Mouse (Mus musculus): Measurements from ENCODE around the gene Gapdh. TPM values are rescaled to one million over a fixed set of nuclear protein-coding genes. Genes with fewer than 3 reads are reported as not detected.
"Not testable (repeated sequence)": the region's sequence is repeated elsewhere in the genome, so short reads cannot be mapped to it uniquely, and the experiment has no call there.

Gene Gapdh
- polyA plus RNA-seq, 1 experiment, result 3,259 TPM

DNA sequence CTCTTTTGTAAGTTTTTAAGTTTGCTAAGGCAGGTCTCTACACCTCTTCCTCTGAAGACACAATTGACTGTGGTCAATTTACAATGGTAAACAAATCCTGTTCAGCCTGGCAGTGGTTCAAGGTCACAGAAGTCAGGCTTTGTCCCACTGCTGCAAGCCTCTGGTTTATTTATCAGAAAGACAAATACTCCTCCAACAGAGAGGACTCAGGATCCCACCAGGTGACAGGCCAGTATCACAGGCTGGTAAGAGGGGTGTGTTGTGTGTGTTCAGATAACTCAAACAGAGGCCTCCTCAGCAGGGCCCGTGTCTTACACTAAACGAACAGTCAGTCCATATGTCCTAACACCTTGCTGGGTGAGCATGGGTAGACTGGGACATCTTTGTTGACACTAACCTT, 6.2 kb upstream of the Gapdh start:
- DNase-seq (ENCODE audit: low read depth, low spot score), result no peak
- 33% methylated on average over 2 of the region's 2 CpGs for WGBS

DNA sequence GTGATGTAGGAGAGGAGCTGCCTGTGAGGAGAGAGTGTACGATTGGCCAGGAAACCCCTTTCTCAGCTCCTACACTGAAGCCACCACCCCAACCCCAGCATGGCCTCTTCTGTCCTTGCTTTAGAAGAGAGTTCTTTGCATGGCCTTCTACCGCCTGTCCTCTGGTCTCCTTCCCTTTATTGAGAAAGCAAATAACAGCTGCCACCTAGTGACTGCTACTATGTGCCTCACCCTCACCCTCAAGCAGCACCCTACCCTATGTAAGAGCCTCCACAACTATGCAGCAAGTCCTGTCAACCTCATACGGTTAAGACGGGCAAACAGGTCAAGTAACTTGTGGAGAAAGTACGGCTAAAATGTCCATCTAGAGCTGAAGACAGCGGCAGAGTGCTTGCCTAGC, 3.9 kb upstream of the Gapdh start:
- WGBS, result 81% methylated on average over 6 of the region's 6 CpGs
- DNase-seq (ENCODE audit: low read depth, low spot score), result no peak

DNA sequence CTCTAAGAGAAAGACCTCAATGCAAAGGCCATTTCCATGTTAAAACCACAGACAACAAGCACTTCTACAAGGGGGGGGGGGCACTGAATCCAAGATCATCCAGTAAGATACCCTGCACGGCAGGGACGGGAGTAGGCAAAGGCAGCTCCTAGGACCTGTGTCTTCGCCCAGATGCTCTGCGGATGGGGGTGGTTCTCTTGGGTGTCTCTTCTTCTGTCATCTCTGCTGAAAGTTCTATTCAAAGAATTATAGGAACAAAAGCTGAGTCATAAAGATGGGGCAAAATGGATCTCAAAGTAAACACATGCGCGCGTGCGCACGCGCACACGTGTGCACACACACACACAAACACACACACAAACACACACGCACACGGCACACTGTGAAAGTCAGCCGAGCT, 1.8 kb upstream of the Gapdh start:
- DNase-seq (ENCODE audit: low read depth, low spot score), result no peak
- WGBS, result 93% methylated on average over 14 of the region's 14 CpGs

DNA sequence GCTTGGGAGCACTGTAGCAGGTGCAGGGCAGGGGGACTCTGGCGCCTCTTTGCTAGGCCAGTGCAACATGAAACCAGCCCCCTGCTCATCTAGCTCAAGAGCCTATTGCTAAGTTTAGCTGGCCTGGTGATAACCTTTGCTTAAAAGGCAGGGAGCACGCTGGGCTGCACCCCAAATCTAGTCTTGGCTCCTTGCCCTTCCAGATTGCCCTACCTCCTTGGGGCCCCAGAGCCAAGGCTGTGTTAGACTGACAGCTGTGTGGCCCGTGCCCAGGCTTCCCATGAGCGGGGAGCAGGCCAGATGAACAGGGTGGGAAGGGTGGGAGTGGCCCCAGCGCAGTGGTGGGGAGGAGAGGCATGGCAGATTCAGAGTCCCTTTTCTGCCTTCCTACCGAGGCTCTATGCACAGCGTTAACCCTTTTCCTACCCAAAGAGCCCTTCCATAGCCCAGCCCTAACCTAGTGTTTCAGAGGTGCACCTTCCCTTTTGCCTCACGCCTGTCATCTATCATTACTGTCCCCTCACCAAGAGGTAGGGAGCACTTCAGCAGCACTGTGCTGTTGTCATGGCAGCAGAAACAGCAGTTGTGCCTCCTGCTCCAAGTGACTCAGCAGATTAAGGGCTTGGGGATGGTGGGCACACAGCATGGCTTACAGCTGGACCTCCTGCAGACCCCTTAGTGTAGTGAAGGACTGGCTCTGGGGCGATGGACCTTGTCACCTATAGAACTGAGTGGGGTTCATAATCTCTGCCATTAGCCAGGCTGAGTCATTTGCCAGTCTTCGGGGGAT, 789 bp upstream of the Gapdh start:
- 16% methylated on average over 10 of the region's 10 CpGs for WGBS
- no peak for DNase-seq (ENCODE audit: low read depth, low spot score)

DNA sequence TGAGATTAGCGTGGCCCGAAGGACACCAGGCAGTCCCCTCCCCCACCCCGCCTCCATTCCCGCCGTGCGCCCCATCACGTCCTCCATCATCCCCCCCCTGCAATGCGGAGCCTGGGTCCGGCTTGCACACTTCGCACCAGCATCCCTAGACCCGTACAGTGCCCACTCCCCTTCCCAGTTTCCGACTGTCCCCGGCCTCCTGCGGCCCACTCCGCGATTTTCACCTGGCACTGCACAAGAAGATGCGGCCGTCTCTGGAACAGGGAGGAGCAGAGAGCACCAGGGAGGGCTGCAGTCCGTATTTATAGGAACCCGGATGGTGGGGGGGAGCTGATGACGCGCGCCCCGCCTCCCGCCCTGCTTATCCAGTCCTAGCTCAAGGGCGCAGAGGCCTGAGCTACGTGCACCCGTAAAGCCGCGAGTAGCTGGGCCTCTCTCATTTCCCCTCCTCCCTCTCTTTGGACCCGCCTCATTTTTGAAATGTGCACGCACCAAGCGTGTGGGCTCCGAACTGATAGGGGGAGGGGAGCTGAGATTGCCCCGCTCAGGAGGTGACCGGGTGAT, 857 bp downstream of the Gapdh start:
- peak; percentile 78 for DNase-seq (ENCODE audit: low read depth, low spot score)
- under 1% methylated on average over 35 of the region's 36 CpGs for WGBS

DNA sequence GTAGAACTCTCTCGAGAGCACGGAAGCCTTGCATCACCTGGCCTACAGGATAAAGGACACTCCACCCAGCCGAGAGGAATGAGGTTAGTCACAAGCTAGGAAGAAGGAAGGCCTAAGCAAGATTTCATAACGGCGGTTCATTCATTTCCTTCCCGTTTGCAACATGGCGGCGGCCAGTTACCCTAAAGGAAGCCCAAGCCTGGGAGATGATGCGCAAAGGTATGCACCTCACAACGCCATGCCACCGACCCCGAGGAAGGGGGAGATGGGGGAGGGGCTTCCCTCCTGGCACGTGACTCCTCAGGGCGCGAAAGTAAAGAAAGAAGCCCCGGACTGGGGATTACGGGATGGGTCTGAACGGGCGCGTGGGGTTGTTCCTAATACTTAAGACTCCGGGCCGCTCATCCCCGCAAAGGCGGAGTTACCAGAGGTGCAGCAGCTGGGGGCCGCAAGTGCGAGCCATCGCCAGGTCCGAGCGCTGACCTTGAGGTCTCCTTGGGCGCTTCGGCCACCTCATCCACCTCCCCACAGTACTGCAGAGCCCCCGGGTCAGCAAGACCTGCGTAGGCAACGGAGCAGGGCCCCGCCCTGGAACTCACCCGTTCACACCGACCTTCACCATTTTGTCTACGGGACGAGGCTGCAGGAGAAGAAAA, 1.5 kb downstream of the Gapdh start:
- DNase-seq (ENCODE audit: low read depth, low spot score), result no peak
- under 1% methylated on average over 39 of the region's 39 CpGs for WGBS

DNA sequence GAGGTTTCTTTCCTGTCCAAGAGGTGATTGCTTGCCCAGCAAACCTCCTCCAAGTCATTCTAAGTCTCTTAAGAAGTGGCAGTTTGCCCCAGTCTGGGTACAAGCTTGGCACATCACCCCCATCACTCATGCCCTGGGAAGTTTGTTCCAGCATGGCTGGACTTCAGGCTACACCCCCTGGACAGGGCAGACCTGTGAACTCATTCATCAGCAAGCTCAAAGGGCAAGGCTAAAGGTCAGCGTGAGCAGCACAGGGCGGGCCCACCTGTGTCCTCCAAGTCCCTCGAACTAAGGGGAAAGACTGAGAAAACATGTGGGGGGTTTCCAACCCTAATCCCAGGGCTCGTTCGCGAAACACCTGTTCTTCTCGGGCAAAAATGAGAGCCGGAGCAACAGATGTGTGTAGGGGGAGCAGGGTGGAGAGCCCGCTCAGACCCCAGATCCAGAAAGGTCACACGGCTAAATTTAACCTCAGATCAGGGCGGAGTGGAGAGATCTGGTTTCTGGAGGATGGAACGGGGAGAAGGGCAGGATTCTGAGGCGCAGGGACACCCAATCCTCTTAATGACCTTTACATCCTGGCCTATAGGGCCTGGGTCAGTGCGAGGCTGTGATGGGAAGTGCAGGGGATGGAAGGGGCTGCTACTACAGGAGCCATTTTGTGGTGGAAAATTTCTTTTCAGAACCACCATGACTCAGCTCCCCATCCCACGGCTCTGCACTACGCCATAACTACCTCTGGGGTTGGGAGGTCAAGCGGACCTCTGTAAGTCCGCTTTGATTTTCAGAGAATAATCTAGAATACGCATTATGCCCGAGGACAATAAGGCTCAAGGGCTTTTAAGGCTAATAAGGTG, 2.2 kb downstream of the Gapdh start:
- 4% methylated on average over 20 of the region's 20 CpGs for WGBS
- no peak for DNase-seq (ENCODE audit: low read depth, low spot score)

DNA sequence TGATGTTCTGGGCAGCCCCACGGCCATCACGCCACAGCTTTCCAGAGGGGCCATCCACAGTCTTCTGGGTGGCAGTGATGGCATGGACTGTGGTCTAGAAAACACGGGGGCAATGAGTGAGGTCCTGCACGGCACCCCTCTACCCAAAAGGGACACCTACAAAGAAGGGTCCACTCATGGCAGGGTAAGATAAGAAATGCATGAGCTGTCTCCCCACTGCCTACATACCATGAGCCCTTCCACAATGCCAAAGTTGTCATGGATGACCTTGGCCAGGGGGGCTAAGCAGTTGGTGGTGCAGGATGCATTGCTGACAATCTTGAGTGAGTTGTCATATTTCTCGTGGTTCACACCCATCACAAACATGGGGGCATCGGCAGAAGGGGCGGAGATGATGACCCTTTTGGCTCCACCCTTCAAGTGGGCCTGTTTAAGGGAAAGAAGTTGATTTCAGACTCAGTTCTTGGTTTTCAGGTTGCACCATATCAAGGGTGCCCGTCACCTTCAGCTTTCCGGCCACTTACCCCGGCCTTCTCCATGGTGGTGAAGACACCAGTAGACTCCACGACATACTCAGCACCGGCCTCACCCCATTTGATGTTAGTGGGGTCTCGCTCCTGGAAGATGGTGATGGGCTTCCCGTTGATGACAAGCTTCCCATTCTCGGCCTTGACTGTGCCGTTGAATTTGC, 3.5 kb downstream of the Gapdh start:
- not testable (repeated sequence) for DNase-seq (ENCODE audit: low read depth, low spot score)
- 67% methylated on average over 13 of the region's 16 CpGs for WGBS

DNA sequence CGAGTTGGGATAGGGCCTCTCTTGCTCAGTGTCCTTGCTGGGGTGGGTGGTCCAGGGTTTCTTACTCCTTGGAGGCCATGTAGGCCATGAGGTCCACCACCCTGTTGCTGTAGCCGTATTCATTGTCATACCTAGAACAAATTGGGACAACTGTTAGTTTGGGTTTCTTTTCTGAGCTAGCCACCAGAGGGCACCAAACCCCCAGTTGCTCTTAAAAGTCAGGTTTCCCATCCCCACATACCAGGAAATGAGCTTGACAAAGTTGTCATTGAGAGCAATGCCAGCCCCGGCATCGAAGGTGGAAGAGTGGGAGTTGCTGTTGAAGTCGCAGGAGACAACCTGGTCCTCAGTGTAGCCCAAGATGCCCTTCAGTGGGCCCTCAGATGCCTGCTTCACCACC, 4.3 kb downstream of the Gapdh start:
- not testable (repeated sequence) for DNase-seq (ENCODE audit: low read depth, low spot score)
- 6% methylated on average over 4 of the region's 5 CpGs for WGBS

DNA sequence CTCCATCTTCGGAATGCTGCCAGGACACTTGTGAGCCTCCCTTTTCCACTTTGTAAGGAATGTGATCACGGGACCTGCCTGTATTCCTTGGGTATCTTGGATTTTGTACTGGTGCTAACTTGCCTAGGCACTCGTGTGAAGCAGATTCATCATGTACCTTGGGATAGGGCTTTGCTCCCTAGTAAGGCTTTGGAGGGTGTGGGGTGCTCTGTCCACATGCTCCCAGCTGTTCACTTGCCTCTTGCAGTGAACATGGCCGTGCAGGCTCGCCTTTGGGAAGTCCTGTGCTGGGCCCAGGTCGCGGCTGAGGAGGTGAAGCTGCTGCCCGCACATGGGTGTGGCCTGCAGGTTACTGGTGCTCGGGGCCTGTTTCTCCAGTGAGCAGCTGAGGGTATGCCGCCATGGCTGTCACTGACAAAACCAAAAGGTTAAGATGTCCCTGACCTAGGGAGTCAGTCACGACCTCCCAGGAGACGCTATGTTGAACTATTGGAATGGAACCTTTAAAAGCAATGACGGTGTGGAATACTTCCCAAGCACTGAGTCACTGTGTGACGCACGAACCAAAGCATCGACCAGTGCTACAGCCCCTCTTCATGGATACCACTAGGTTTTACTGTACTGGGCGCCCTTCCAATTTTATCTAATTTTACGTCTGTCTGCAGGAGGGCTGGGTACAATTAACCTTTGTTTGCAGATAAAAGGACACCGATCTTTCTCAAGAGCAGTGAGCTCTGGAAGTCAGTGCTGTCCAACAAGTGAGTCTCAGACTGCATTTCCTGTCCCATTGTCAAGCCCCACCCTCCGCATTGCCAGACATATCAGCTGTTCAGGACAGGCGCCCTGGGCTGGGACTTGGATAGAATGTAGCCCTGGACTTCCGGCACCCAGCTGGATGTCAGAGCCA, 5.2 kb downstream of the Gapdh start:
- 14% methylated on average over 22 of the region's 22 CpGs for WGBS
- DNase-seq (ENCODE audit: low read depth, low spot score), result peak; percentile 63

DNA sequence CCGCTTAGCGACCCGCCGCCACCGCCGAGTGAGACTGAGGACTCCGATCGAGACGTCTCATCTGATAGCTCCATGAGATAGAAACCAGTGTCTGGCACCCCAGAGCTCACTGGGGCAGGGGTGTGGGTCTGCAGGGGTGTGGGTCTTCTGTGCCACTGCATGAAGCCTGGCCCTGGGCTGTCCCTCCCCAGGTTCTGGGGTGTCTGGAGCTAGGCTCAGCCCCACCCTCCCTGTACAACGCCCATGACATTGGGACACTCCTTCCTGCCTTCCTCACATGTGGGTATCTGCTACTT, 5.8 kb downstream of the Gapdh start:
- 72% methylated on average over 10 of the region's 10 CpGs for WGBS
- DNase-seq (ENCODE audit: low read depth, low spot score), result no peak

DNA sequence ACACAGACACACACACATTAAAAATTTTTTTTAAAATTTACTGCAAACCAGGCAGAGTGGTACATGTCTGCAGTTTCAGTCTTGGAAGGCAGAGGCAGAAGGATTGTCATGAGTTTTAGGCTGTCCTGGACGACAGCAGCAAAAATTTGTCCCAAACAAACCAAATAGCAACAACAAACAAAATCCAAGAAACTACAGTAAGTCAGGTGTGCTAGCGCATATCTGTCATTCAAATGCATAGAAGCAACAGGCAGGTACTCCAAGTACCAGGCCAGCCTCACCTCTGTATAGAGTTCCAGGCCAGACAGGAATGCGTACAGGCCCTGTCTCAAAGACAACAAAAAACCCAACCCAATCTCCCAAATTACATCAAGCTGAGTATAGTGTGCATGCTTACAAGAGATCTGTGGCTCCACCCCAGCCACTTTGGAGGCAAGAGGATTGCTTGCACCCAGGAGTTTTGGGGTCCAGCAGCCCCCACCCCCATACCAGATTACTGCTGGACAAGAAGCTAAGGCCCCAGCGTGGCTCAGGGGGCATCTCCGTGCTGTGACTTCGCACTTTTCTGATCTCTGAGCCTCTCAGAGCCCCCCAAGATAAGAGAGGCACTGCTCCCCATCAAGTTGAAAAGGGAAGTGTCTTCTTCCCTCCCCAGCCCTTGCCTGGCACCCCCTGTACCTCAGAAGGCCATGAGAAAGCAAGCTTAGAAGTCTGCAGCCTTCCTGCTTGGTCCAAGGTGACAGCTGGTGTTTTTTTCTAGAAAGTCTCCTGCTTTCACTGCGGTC, 6.3 kb downstream of the Gapdh start:
- WGBS, result 87% methylated on average over 7 of the region's 7 CpGs
- no peak for DNase-seq (ENCODE audit: low read depth, low spot score)

DNA sequence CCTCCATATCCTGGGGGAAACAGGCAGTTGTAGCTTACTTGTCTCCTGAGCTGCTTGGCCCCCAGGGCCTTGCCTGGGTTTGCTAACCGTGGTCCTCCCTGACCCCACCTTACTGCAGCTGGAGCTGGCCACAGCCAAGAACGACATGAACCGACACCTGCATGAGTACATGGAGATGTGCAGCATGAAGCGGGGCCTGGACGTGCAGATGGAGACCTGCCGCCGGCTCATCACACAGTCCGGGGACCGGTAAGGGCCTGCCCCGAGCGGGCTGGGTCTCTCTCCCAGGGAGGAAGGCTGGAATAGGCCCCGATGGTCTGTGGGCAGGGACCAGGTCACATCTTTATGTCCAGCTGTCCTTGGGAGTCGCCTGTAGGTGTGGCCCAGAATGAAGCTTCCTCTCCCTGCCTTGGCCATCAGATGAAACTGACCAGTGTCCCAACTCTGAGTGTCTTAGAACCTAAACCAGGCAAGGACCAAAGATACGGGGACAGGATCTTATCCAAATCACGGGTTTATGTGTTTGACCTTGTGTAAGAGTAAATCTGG, 7.2 kb downstream of the Gapdh start:
- 81% methylated on average over 15 of the region's 15 CpGs for WGBS
- no peak for DNase-seq (ENCODE audit: low read depth, low spot score)

DNA sequence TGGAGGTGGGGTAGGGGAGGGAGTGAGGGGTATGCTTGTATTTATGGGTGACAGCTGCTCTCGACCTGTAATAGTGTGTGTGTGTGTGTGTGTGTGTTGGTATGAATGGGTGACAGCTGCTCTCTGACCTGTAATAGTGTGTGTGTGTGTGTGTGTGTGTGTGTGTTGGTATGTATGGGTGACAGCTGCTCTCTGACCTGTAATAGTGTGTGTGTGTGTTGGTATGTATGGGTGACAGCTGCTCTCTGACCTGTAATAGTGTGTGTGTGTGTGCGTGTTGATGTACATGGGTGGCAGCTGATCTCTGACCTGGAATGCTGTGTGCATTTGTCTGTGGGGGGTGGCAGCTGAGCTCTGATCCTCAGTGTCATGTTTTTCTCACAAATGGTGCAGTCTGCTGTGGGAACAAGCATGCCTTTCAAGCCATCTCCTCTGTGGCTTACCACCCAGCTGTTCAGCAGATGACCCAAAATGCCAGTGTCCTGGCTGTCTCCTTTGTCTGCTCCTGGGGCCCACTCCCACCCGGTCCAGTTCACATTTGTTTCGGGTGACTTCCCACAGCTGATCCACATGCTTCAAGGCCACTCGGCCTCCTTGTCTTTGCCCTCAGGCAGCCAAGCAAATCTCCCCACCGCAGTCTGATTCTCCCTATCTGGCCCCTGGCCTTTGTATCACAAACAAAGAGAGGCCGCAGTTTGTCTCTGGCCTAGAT, 9.2 kb downstream of the Gapdh start:
- no peak for DNase-seq (ENCODE audit: low read depth, low spot score)
- 73% methylated on average over 7 of the region's 7 CpGs for WGBS

DNA sequence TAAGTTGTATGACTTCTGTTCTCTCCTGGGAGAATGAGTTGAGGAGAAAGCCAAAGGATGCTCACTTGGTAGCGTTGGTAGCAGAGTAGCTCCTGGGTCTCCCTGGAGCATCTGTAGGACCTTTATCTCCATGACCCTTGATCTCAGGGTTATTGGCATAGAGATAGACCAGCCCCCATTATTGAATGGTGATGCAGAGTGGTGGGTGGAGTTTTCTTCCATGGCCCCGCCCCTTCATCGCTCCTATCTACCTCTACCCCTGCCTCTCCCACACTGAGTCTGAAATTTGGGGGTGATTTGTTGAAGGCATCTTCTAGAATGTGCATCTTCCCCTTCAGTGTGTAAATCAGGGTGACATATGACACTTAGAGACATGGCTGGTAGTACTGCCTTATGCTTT, 9.8 kb downstream of the Gapdh start:
- DNase-seq (ENCODE audit: low read depth, low spot score), result no peak

DNA sequence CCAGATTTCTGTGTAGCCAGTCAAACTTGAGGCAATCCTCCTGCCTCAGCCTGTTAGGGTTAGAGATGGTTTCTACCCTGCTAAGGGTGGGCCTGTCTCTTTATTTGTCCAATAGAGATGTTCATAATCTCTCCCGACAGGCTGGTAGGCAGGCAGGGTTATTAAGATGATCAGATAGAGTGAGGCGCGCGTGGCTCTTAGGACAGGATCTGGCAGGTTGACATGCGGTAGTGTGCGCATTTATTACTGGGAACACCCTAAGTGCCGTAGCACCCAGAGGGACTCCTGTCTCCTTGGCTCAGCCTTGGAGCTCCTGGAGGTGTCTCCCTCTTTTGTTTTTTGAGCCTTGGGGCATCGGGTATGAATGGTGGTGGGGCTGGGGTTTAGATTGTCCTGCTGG, 11.0 kb downstream of the Gapdh start:
- 47% methylated on average over 8 of the region's 8 CpGs for WGBS
- no peak for DNase-seq (ENCODE audit: low read depth, low spot score)

More for the DNA sequence above, 9.8 kb downstream of the Gapdh start:
- 81% methylated on average over 3 of the region's 3 CpGs for WGBS

DNA sequence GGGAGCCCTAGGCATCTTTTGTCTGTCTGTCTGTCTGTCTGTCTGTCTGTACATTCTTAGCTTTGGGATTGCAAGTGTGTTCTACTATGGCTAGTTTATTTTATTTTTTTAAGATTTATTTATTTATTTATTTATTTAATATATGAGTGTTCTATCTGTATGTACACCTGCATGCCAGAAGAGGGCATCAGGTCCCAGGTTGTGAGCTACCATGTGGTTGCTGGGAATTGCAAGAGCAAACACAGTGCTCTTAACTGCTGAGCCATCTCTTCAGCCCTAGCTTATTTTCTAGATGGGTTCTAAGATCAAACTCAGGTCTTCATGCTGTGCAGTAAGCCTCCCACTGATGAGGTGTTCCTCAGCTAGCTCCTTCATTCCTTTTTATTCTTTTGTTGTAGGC, 11.7 kb downstream of the Gapdh start:
- no peak for DNase-seq (ENCODE audit: low read depth, low spot score)

Data from large intestine, adult 2 months (tissue).